Mouse (Mus musculus) small intestine, adult 2 months (tissue): ENCODE results near the gene Pmf1. TPM values are rescaled to one million over a fixed set of nuclear protein-coding genes. Genes with fewer than 3 reads are reported as not detected.

ENCODE experiments used
- H3K27ac ChIP-seq: fragments of 200-500 bp; 2 replicates; pipeline ENCODE4 v1.5.1; 2012; ENCODE audit warnings: low read depth, low read length, control low read depth, inconsistent platforms; ENCODE audit not compliant: insufficient read depth
- H3K27me3 ChIP-seq: fragments of 200-500 bp; 2 replicates; pipeline ENCODE4 v1.6.1; 2012; ENCODE audit warnings: mild to moderate bottlenecking, moderate library complexity, low read length, inconsistent platforms; ENCODE audit not compliant: control insufficient read depth, insufficient read depth
- H3K36me3 ChIP-seq: fragments of 200-500 bp; 2 replicates; pipeline ENCODE4 v1.6.1; 2012; ENCODE audit warnings: mild to moderate bottlenecking, low read length, control low read depth, inconsistent platforms; ENCODE audit not compliant: control insufficient read depth, insufficient read depth
- H3K4me1 ChIP-seq: fragments of 200-500 bp; 2 replicates; pipeline ENCODE4 v1.6.1; 2012; ENCODE audit warnings: low read length, inconsistent platforms, mixed read lengths; ENCODE audit not compliant: control insufficient read depth, insufficient read depth, insufficient read length
- H3K4me3 ChIP-seq: fragments of 200-500 bp; 2 replicates; pipeline ENCODE4 v1.5.1; 2012; ENCODE audit warnings: low read depth, mild to moderate bottlenecking, control low read depth, inconsistent platforms, low read length, moderate library complexity
- CTCF ChIP-seq: fragments of 200-500 bp; IDR thresholded peaks from 2 replicates; pipeline ENCODE4 v1.5.1; 2012; ENCODE audit warnings: low read depth, mild to moderate bottlenecking, control low read depth, inconsistent platforms, low read length, moderate library complexity, mixed read lengths; ENCODE audit not compliant: insufficient replicate concordance, insufficient read length; ENCODE audit errors: extremely low read depth
- POLR2A ChIP-seq: fragments of 200-500 bp; IDR thresholded peaks from 2 replicates; pipeline ENCODE4 v1.6.1; 2012; ENCODE audit warnings: low read depth, mild to moderate bottlenecking, control low read depth, inconsistent platforms, low read length, moderate library complexity
- WGBS: fragments of 180-500 bp; shearing (Covaris S2); methylation state at CpG from one replicate; pipeline ENCODE4 v1.1.7; 2018; 5-methylcytosine and 5-hydroxymethylcytosine counted together
- polyA plus RNA-seq: library from polyadenylated mRNA; depleted of rRNA; stranded (reverse); fragments of >200 nt; gene quantifications from 2 replicates; pipeline ENCODE4 v1.2.3, GENCODE M21; 2012

The Pmf1 gene
- polyA plus RNA-seq, 1 experiment: 108 TPM

DNA sequence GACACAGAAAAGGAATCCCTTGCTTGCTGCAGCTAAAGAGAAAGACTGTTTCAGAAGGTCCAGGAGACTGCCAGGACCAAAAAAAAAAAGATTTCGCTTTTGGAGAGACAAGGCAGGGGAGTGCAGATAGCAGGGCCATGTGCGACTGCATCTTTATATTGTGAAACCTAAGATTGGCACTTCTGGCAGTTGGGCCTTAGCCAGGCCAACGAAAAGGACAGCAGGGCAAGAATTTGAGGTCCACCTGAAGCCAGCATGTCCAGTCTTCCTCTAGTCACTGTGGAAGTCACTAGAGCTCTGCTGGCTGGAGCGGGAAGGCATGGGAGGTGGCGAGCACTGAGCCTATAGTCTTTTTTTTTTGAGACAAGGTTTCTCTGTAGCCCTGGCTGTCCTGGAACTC is 1.2 kb downstream of the Pmf1 start:
- TF ChIP-seq POLR2A: no peak
- TF ChIP-seq CTCF: no peak
- peaks cover 26% of the 10 kb centered on the region; the same call in 1 of the 2 replicates for H3K4me1 ChIP-seq
- H3K36me3 ChIP-seq: peaks cover 16% of the 10 kb centered on the region
- H3K27ac ChIP-seq: no peak overlapping the region
- 24% methylated on average over 5 of the region's 5 CpGs for WGBS
- peak overlapping the region; percentile 15 for H3K4me3 ChIP-seq
- H3K27me3 ChIP-seq: no peaks in the 10 kb centered on the region

DNA sequence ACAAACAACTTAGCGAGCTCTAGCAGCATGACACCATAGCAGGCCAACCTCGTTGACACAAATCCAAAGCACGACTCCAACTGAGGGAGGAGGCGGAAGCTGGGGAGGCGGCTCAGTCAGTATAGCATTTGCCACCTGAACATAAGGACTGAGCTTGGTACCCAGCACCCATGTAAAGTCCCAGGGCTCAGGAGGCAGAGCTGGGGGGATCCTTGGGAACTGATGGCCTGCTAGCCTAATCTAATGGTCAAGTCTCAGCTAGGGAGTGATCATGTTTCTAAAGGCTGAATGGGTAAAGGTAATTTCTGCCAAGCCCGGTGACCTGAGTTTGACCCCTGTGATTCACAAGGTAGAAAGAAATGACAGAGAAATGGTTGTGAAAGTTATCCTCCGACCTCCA is 2.6 kb downstream of the Pmf1 start:
- Histone ChIP-seq H3K4me1 (peaks cover 24% of the 10 kb centered on the region; the same call in 1 of the 2 replicates), H3K27ac (no peak overlapping the region), H3K4me3 (no peak overlapping the region), H3K27me3 (no peaks in the 10 kb centered on the region), H3K36me3 (peaks cover 10% of the 10 kb centered on the region)
- 45% methylated on average over 7 of the region's 7 CpGs for WGBS
- TF ChIP-seq CTCF (no peak), POLR2A (no peak)

DNA sequence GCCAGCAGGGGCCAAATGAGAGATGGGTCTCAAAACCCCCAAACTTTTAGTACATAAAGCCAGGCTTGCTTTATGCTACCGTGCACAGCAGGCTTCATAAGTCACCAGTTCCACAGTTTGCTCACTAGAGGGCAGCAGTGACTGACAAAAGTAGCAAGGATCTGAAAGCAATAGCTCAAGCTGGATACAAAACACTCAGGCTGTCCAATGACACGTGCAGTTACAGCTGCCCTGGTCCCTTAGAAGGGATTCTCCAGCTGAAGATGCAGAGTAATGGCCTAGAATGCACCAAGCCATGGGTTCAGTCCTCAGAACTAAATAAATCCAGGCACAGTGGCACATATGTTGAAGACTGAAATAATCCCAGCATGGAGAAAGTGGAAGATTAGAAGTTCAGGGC is 3.0 kb downstream of the Pmf1 start:
- peak; percentile 45; the same call in 1 of the 2 replicates for TF ChIP-seq CTCF
- TF ChIP-seq POLR2A: no peak

DNA sequence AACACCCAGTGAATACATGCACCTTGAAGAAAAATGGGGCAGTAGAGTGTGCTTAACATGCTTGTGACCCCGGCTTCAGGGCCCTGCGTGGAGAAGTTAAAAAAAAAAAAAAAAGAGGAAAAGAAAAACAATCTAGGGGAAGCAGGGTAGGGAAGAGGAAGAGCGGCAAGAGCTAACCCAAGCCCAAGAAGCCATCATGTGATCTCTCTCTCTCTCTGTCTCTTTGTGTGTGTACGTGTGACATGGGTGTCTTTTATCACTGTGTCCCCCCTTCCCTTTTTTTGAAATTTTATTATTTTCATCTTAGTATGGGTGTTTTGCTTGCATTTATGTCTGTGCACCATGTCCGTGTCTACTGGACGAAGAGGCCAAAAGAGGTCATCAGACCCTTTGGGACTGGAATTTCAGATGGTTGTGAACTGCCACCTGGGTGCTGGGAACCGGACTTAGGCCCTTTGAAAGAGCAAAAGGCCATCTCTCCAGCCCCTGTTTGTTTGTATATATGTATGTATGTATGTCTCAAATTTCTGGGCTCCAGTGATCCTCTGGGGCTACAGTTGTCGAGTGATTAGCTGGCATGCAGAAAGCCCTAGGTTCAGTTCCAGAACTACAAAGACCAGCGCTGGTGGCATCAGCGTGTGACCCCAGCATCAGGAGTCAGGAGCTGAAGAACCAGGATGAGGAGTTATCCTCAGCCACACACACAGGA is 6.5 kb downstream of the Pmf1 start:
- no peaks in the 10 kb centered on the region for H3K27me3 ChIP-seq

More for the DNA sequence above, 3.0 kb downstream of the Pmf1 start:
- H3K27ac ChIP-seq: no peak overlapping the region
- H3K4me3 ChIP-seq: no peak overlapping the region
- no peaks in the 10 kb centered on the region for H3K27me3 ChIP-seq
- H3K36me3 ChIP-seq: peaks cover 6% of the 10 kb centered on the region
- 1% methylated on average over 2 of the region's 2 CpGs for WGBS
- peaks cover 21% of the 10 kb centered on the region; the same call in 1 of the 2 replicates for H3K4me1 ChIP-seq

DNA sequence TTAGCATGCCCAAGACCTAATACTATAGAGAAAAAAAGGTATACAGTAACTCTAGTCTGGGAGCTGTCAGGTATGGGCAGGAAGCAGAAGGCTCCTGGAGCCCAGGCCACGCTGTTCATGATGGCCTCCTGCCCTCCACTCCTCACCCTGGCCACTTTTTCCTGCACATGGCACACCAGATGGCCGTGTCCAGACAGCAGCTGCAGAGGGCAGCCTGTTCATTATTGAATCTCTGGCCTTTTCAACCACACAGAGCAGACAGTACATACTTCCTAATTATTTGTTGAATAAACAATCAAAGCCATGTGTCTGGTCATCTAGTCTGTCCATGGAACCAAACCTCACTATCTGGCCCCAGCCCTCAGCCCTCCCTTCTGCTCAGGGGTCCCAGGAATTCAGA is 11.5 kb downstream of the Pmf1 start:
- peaks cover 14% of the 10 kb centered on the region; the same call in 1 of the 2 replicates for H3K36me3 ChIP-seq
- H3K27ac ChIP-seq: no peak overlapping the region
- H3K27me3 ChIP-seq: no peaks in the 10 kb centered on the region
- no peaks in the 10 kb centered on the region for H3K4me1 ChIP-seq
- WGBS: 89% methylated on average over 2 of the region's 2 CpGs
- no peak overlapping the region for H3K4me3 ChIP-seq
- no peak for TF ChIP-seq CTCF
- no peak for TF ChIP-seq POLR2A

More for the DNA sequence above, 6.5 kb downstream of the Pmf1 start:
- peaks cover 8% of the 10 kb centered on the region; the same call in 1 of the 2 replicates for H3K36me3 ChIP-seq
- 91% methylated on average over 10 of the region's 10 CpGs for WGBS
- TF ChIP-seq CTCF (no peak), POLR2A (no peak)
- peaks cover 9% of the 10 kb centered on the region; the same call in 1 of the 2 replicates for H3K4me1 ChIP-seq
- no peak overlapping the region for H3K4me3 ChIP-seq
- H3K27ac ChIP-seq: no peak overlapping the region

DNA sequence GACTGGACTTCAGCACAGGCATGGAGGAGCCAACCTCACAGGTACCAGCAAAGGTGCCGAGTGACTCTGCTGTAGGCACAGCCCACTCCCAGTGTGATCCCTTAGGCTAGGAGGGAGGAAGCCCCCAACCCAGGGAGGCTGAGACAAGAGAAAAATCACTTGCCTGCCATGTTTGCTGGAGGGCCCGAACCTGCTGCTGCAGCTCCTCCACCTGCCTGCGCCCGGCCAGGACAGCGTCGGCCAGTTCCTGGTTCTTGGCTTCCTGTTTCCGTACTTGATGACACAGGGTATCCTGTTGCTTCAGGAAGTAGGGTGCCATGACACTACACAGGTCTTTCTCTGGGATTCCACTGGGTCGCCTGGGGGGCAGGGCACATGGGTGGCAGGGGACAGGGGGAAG is 14.4 kb downstream of the Pmf1 start:
- no peak for TF ChIP-seq CTCF
- no peak for TF ChIP-seq POLR2A
- WGBS: 83% methylated on average over 8 of the region's 8 CpGs
- no peak overlapping the region for H3K27ac ChIP-seq
- H3K4me3 ChIP-seq: peak overlapping the region; percentile 8; the same call in 1 of the 2 replicates
- peaks cover 13% of the 10 kb centered on the region; the same call in 1 of the 2 replicates for H3K36me3 ChIP-seq
- H3K4me1 ChIP-seq: no peaks in the 10 kb centered on the region
- peaks cover 5% of the 10 kb centered on the region; the same call in 1 of the 2 replicates for H3K27me3 ChIP-seq

DNA sequence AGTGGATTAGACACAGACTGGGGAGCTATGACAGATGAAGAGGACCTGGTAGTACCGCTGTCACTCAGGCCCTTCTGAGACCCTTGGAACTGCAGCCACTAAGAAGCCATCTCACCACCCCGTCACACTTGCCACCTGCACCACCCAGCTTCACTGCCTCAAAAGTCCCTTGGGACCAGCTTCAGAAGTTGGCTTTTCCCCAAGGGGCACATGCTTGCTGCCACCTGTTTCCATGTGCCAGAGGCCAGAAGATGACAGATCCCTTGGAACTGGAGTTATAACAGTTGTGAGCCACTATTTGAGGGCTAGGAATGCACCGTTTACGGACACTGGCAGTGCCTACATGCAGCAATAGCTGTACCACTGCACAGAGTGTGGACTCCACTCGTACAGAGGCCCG is 14.8 kb downstream of the Pmf1 start:
- Histone ChIP-seq H3K4me1 (no peaks in the 10 kb centered on the region), H3K27me3 (peaks cover 9% of the 10 kb centered on the region), H3K4me3 (peak overlapping the region; percentile 8; the same call in 1 of the 2 replicates), H3K27ac (no peak overlapping the region), H3K36me3 (peaks cover 12% of the 10 kb centered on the region)
- TF ChIP-seq POLR2A (no peak), CTCF (no peak)
- 93% methylated on average over 6 of the region's 6 CpGs for WGBS
